Mouse (Mus musculus) intestine, embryonic 15.5 days (tissue): ENCODE results near the gene Hsf4. TPM values are rescaled to one million over a fixed set of nuclear protein-coding genes. Genes with fewer than 3 reads are reported as not detected.
"Not testable (repeated sequence)": the region's sequence is repeated elsewhere in the genome, so short reads cannot be mapped to it uniquely, and the experiment has no call there.

Experiments used
- ATAC-seq: fragments of 200-750 bp; cut with Nextera tagmentation; 2 replicates; pipeline ENCODE4 v1.8.0; 2017; ENCODE audit warnings: moderate TSS enrichment, moderate library complexity
- H3K27ac ChIP-seq: fragments of 300-500 bp; sonication (generic); 2 replicates; pipeline ENCODE4 v1.5.1; 2015; ENCODE audit warnings: mild to moderate bottlenecking, inconsistent platforms
- H3K27me3 ChIP-seq: fragments of 300-500 bp; sonication (generic); replicated peaks from 2 replicates; pipeline ENCODE4 v1.6.1; 2015; ENCODE audit warnings: inconsistent platforms
- H3K36me3 ChIP-seq: fragments of 300-500 bp; sonication (generic); 2 replicates; pipeline ENCODE4 v1.6.1; 2015; ENCODE audit warnings: inconsistent platforms
- H3K4me1 ChIP-seq: fragments of 300-500 bp; sonication (generic); replicated peaks from 2 replicates; pipeline ENCODE4 v1.6.1; 2015; ENCODE audit warnings: inconsistent platforms
- H3K4me2 ChIP-seq: fragments of 300-500 bp; sonication (generic); replicated peaks from 2 replicates; pipeline ENCODE4 v1.6.1; 2015; ENCODE audit warnings: mild to moderate bottlenecking, inconsistent platforms
- H3K4me3 ChIP-seq: fragments of 300-500 bp; sonication (generic); replicated peaks from 2 replicates; pipeline ENCODE4 v1.5.1; 2015; ENCODE audit warnings: inconsistent platforms
- H3K9ac ChIP-seq: fragments of 300-500 bp; sonication (generic); 2 replicates; pipeline ENCODE4 v1.6.1; 2015; ENCODE audit warnings: inconsistent platforms
- H3K9me3 ChIP-seq: fragments of 300-500 bp; sonication (generic); 2 replicates; pipeline ENCODE4 v1.6.1; 2016; ENCODE audit warnings: inconsistent platforms
- WGBS: fragments of 180-500 bp; shearing (Covaris S2); methylation state at CpG from one replicate; pipeline ENCODE4 v1.1.7; 2015; 5-methylcytosine and 5-hydroxymethylcytosine counted together
- polyA plus RNA-seq: library from polyadenylated mRNA; unstranded; fragments of >200 nt; fragmentation: Nextera tagmentation; extraction: Ambion mirVana; gene quantifications from 2 replicates; pipeline ENCODE4 v1.2.1, GENCODE M21; 2015

Gene Hsf4
- 0.10 and 0.11 TPM in 2 replicates for polyA plus RNA-seq

DNA sequence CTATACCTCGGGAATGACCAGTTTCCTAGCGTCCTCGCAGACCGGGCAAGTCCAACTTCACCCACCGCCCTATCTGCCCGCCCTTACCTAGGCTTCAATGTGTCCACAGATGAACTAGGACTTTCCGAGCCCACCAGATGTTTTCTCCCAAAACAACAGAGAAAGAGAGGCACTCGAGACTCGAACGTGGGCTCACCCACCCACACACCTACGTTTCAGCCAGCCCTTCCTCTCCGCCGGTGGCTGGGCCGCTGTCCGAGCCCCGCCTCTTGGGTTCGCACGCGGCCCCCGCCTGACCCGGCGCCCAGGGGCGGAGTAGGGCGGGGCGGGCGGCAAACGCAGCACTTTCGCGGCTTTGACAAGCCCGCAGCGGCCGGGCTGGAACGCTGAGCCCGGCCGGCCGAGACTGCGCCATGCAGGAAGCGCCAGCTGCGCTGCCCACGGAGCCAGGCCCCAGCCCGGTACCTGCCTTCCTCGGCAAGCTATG lies at the start of gene Hsf4:
Gene Hsf4 (plus strand): TSS at position 341 of the 487 bp plus-strand sequence.
- Histone ChIP-seq H3K9ac (peak within 1 kb of the TSS; percentile 40), H3K27me3 (peaks cover 68% of the 10 kb centered on the region), H3K36me3 (no peaks in the 10 kb centered on the region), H3K9me3 (no peaks in the 10 kb centered on the region), H3K4me3 (peak within 1 kb of the TSS; percentile 41), H3K27ac (no peak within 1 kb of the TSS), H3K4me1 (peaks cover 34% of the 10 kb centered on the region), H3K4me2 (peak within 1 kb of the TSS; percentile 90)
- 2% methylated on average over 42 of the region's 42 CpGs for WGBS
- peak; percentile 57 for ATAC-seq

DNA sequence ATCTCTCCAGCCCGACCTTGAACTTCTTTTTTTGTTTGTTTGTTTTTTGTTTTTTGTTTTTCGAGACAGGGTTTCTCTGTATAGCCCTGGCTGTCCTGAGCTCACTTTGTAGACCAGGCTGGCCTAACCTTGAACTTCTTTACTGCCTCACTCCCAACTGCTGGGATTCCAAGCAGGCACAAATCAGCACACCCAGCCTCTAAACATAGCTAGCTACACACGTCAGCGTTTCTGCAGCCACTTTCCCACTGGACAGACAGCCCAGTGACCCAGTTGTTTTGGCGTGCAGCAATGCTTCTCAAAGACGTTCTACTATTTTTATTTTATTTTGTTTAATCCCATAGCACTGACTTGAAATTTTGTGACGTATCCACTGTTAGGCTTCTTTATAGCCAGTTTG lies 45.8 kb upstream of the Hsf4 start:
- no peak overlapping the region for H3K4me3 ChIP-seq
- no peaks in the 10 kb centered on the region for H3K27me3 ChIP-seq
- H3K4me1 ChIP-seq: peaks cover 9% of the 10 kb centered on the region
- H3K4me2 ChIP-seq: no peak overlapping the region; the same call in 1 of the 2 replicates
- no peaks in the 10 kb centered on the region for H3K36me3 ChIP-seq
- 80% methylated on average over 7 of the region's 7 CpGs for WGBS
- ATAC-seq: no peak
- H3K9ac ChIP-seq: no peak overlapping the region
- no peaks in the 10 kb centered on the region for H3K9me3 ChIP-seq
- no peak overlapping the region for H3K27ac ChIP-seq

DNA sequence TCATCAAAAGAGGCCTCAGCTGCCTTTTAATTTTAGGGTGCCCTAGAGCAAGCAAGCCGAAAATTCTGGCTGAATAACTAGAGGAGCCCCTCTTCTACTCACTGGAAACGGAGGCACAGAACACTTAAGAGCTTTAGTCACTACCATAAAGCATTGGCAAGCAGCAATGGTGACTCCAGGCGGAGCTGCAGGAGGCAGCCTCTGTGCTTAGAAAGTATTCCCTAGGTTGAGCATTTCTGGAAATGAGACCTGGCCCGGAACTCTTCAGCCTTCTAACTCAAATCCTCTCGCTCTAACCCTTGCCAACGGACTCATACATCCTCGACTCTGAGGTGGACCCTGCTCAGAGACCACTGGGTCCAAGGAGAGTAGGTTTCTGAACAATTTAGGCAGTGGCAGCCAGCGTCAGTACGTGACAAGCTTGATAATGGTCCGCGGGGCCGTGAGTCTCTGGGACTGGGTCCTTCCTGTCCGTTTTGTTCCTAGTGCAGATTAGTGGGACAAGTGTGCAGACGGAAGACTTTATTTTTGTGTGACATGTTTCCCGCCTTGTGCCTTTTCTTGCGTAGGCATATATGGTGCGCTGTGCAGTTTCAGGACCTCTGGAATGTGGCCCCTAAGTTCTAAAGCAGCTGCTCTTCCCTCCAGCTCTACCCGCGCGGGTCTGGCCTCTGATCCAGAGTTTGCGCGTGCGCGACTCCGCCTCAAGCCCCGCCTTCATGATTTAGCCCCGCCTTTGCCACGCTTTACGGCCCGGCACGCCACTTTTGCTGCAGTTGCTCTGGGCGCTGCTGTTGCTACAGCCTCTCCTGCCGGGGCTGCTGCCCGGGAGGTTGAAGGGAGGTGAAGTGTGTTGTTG lies 45.0 kb upstream of the Hsf4 start, which contains the start of gene D230025D16Rik:
Gene D230025D16Rik (plus strand): TSS at position 733 of the 859 bp plus-strand sequence.
- Histone ChIP-seq H3K4me3 (peak within 1 kb of the TSS; percentile 97), H3K36me3 (no peaks in the 10 kb centered on the region), H3K27ac (peak within 1 kb of the TSS; percentile 88), H3K4me2 (peak within 1 kb of the TSS; percentile 84), H3K27me3 (no peaks in the 10 kb centered on the region), H3K4me1 (peaks cover 9% of the 10 kb centered on the region), H3K9me3 (no peaks in the 10 kb centered on the region), H3K9ac (peak within 1 kb of the TSS; percentile 90)
- ATAC-seq: peak; percentile 96
- WGBS: 3% methylated on average over 34 of the region's 34 CpGs

DNA sequence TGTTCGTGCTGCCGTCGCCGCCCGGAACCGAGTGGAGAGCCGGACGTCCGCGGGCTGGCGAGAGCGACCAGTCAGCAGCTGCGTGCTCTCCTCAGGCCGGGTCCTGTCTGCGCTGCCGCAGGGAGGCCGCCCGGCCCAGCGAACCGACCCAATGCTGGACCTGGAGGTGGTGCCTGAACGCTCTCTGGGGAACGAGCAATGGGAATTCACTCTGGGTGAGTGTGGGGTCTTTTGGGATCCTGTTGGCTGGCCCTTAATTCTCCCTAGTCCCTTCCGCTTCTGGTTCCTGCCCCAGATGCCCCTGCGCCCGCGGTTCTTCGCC lies 44.4 kb upstream of the Hsf4 start:
- Histone ChIP-seq H3K36me3 (no peaks in the 10 kb centered on the region), H3K27ac (peak overlapping the region; percentile 88), H3K9ac (peak overlapping the region; percentile 90), H3K4me2 (peak overlapping the region; percentile 84), H3K4me3 (peak overlapping the region; percentile 97), H3K4me1 (peaks cover 9% of the 10 kb centered on the region), H3K9me3 (no peaks in the 10 kb centered on the region), H3K27me3 (no peaks in the 10 kb centered on the region)
- WGBS: under 1% methylated on average over 27 of the region's 27 CpGs
- ATAC-seq: no peak

DNA sequence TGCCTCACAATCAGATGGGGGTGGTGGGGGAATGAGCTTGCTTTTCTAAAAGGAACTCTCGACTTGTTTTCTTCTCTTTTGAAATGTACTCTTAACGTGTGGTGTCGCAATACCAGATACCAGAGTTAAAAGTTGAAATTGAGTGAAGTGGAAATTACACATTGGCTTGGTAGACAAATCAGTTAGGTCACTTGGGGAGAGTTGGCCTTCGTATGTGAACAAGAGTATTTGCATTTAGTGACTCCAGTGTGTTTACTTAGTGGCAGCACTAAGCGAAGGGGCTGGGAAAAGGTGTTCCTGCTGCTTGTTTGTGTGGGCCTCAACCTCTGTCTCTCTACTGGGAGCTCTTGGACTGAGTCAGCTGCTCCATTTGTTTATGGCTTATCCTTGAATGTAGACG lies 43.7 kb upstream of the Hsf4 start:
- H3K27me3 ChIP-seq: no peaks in the 10 kb centered on the region
- H3K4me2 ChIP-seq: peak overlapping the region; percentile 84
- peak overlapping the region; percentile 90 for H3K9ac ChIP-seq
- WGBS: 12% methylated on average over 6 of the region's 6 CpGs
- H3K9me3 ChIP-seq: no peaks in the 10 kb centered on the region
- peak overlapping the region; percentile 97 for H3K4me3 ChIP-seq
- H3K36me3 ChIP-seq: no peaks in the 10 kb centered on the region
- ATAC-seq: peak; percentile 20; the same call in 1 of the 2 replicates
- H3K27ac ChIP-seq: 0 out of 2 replicates have a peak overlapping the region, but pooled peaks have one; percentile 88
- H3K4me1 ChIP-seq: peaks cover 9% of the 10 kb centered on the region

DNA sequence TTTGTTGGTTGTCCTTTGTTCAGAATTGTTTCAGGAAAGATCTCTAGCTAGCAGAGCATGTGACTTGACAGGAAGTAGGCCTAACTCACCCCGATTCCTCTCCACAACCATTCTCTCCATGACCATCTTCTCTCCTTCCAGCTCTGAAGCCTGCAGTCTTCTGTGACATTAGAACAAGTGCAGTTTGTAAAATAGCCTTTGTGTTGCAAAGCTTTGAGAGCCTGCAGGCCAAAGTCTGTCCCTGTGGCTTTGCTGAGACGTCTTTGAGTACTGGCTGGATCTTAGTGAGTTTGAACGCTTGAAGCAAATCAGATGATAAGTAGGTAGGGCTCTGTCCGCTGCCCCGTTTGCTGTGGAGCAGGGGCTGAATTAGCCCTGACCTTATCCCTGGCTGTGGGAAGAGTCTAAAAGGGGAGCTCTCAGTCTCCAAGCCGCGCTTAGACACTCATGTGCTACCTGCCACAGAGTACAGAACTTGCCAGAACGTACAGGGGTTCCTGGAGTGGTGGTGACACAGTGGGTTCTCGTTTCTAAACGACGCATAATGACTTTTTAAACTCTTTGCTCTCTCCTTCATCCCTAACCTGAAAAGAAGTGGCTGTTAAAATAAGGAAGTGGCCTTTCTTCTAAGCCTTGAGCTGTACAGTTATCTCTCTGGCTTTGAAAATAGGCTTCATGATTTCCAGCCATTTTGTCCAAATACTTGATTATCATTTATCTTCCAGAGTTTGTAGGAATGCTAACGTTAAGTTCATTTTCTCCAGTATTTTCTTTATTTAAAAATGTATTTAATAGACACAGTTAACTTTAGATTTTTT lies 37.9 kb upstream of the Hsf4 start:
- ATAC-seq: no peak
- 80% methylated on average over 12 of the region's 12 CpGs for WGBS
- Histone ChIP-seq H3K27ac (no peak overlapping the region), H3K4me1 (0 out of 2 replicates have a peak, but pooled peaks cover 2% of the 10 kb centered on the region), H3K4me3 (no peak overlapping the region), H3K36me3 (0 out of 2 replicates have a peak, but pooled peaks cover 3% of the 10 kb centered on the region), H3K9me3 (no peaks in the 10 kb centered on the region), H3K9ac (no peak overlapping the region), H3K4me2 (no peak overlapping the region), H3K27me3 (no peaks in the 10 kb centered on the region)

DNA sequence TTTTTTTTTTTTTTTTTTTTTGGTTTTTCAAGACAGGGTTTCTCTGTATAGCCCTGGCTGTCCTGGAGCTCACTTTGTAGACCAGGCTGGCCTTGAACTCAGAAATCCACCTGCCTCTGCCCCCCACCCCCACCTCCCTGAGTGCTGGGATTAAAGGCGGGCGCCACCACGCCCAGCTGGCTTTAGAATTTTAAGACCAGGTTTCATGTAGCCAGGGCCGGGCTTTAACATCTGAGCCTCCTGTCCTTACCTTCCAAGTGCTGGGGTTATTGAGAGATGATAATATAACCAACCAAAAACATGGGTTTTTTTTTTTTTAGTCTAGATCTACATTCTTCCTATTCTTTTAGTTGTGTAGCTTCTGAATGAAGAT lies 37.3 kb upstream of the Hsf4 start:
- 92% methylated on average over 4 of the region's 4 CpGs for WGBS
- H3K4me1 ChIP-seq, H3K27ac ChIP-seq, H3K9me3 ChIP-seq, H3K36me3 ChIP-seq, H3K4me2 ChIP-seq, H3K4me3 ChIP-seq, H3K27me3 ChIP-seq, ATAC-seq, H3K9ac ChIP-seq: not testable (repeated sequence)

DNA sequence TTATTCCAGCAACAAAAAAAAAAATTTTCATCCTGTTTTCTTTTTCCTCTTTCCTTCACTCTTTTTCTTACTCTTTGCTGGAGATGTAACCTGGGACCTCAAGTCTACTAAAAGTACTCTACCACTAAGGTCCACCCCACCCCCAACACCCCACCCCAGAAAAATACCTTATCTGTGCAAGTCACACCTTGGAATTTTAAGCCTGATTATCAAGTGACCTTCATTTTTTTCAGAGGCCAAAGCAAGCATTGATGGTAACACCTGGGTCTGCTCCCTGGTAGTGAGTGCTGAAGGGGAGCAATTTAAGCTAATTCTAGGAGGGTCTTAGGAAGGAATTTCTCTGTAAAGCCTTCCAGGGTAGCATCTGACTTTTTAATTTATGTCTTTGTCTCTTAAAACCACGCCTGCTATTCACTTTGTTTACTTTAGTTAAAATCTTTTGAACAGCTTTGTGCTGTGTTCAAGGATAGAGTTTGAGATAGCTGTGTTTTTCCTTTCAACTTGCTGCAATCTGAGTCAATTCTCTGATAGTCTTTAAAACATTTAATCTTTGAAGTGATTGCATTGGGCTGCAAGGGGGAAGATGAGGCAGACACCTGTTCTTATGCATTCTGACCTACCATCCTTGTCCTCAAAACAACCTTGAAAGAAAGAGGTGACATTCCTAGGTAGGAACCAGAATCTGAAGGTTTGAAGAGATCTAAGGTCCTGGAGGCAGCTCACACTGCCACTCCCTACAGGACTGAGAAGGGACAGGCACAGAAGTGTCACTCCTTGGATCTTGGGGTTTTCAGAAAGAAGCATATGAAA lies 36.3 kb upstream of the Hsf4 start:
- Histone ChIP-seq H3K9me3 (no peaks in the 10 kb centered on the region), H3K4me3 (no peak overlapping the region), H3K4me1 (0 out of 2 replicates have a peak, but pooled peaks cover 2% of the 10 kb centered on the region), H3K9ac (no peak overlapping the region), H3K27me3 (no peaks in the 10 kb centered on the region), H3K36me3 (0 out of 2 replicates have a peak, but pooled peaks cover 3% of the 10 kb centered on the region), H3K27ac (no peak overlapping the region), H3K4me2 (no peak overlapping the region)
- WGBS: 22% methylated on average over 1 of the region's 1 CpGs
- 0 out of 2 replicates have a peak, but pooled peaks have one; percentile 23 for ATAC-seq

DNA sequence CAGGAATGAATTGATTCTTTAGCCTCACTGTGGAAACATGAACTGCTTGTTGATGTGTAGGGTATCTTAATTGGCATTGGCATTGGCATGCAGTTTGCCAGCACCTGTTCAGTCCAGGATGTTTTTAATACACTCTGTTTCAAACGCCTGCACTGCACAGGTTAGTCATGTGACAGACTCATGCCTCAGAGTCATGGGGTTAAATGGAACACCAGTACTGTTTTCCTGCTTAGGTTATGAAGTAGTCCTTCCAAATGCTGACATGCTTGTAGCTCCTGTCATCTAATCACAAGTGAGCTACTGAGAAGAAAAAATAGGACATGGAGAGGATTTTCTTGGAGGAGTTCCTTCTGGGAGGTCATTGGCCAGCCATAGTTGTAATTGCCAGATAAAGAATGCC lies 34.4 kb upstream of the Hsf4 start:
- WGBS: 68% methylated on average over 1 of the region's 1 CpGs

DNA sequence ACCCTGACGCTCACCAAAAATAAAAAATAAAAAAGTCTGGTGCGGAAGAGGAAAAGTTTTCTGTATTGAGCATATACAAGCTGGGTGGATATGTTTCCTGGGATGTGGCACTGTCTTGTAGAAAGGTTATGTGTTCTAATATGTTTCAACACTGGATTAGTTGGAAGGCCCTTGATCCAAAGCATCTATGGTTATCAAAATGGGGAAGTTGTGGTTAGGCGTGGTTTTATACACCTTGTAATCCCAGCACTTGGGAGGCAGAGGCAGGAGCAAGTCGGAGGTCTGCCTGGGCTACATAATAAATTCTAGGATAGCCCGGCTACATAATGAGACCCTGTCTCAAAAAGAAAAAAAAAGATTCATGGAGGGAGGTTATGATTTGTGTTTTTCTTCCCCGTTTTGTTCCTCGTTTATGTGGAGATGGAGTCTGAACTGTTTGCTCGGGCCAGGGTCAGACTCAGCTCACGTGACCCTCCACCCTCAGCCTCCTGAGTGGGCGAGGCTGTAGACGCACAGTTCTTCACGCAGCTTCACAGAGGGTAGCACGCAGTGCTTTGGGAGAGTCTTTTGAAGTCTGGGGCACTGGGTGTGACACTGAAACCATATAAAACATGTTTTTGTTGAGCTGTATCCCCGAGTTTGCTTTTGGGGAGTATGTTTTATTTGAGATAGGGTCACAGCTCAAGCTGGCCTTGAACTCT lies 32.0 kb upstream of the Hsf4 start:
- peaks cover 17% of the 10 kb centered on the region for H3K36me3 ChIP-seq
- H3K27ac ChIP-seq: no peak overlapping the region
- H3K9me3 ChIP-seq: no peaks in the 10 kb centered on the region
- no peak for ATAC-seq
- whole genome bisulfite sequencing: 88% methylated on average over 14 of the region's 14 CpGs
- no peak overlapping the region for H3K4me3 ChIP-seq
- H3K27me3 ChIP-seq: no peaks in the 10 kb centered on the region
- no peak overlapping the region for H3K9ac ChIP-seq
- 0 out of 2 replicates have a peak, but pooled peaks cover 2% of the 10 kb centered on the region for H3K4me1 ChIP-seq
- H3K4me2 ChIP-seq: no peak overlapping the region

More for the DNA sequence above, 34.4 kb upstream of the Hsf4 start:
- Histone ChIP-seq H3K4me2 (no peak overlapping the region), H3K27me3 (no peaks in the 10 kb centered on the region), H3K4me3 (no peak overlapping the region), H3K27ac (no peak overlapping the region), H3K9me3 (no peaks in the 10 kb centered on the region), H3K4me1 (0 out of 2 replicates have a peak, but pooled peaks cover 2% of the 10 kb centered on the region), H3K36me3 (peaks cover 8% of the 10 kb centered on the region; the same call in 1 of the 2 replicates), H3K9ac (no peak overlapping the region)
- no peak for ATAC-seq

DNA sequence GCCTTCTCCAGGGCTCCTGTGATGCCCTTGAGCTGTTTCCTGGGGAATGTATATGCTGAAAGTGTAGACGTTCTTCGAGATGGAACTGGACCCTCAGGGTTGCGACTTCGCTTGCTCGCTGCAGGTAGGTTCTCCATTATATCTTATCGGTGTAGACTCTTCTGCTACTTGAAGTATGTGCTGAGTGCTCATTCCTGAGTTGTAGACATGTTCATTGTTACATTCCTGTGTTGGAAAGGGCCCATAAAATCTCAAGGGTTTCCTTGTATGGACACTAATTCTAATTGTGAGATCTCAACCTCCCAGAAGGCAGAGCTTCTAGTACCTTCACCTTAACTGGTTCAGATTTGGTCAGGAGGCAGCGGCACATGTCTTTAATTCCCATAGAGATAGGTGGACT lies 28.6 kb upstream of the Hsf4 start:
- Histone ChIP-seq H3K4me3 (no peak overlapping the region), H3K36me3 (peaks cover 14% of the 10 kb centered on the region), H3K27ac (no peak overlapping the region), H3K4me1 (no peaks in the 10 kb centered on the region), H3K9me3 (no peaks in the 10 kb centered on the region), H3K4me2 (no peak overlapping the region), H3K27me3 (no peaks in the 10 kb centered on the region), H3K9ac (no peak overlapping the region)
- ATAC-seq: no peak
- WGBS: 95% methylated on average over 7 of the region's 7 CpGs
